Mouse (Mus musculus): Measurements from ENCODE around the gene Il10rb. TPM values are rescaled to one million over a fixed set of nuclear protein-coding genes. Genes with fewer than 3 reads are reported as not detected.
"Not testable (repeated sequence)": the region's sequence is repeated elsewhere in the genome, so short reads cannot be mapped to it uniquely, and the experiment has no call there.

Gene Il10rb
- polyA plus RNA-seq, 1 experiment = 24.1 TPM

DNA sequence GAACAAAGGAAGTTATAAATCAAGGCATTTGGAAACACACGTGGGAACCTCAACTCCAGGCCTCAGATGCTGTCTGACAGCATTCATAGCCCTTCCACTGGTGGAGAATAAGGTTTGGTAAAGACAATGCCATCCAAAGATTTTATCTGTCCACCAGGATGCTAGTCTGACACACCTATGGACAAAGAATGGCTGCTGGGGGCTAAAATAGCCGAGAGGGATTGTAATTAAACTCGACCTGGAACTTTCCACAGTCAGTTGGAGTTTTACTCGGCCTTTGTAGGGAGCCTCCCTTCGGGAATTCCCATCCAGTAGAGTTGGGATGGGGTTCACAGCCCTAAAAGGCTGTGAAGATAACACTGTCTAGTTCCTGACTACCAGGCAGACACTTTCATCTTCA, 21.5 kb downstream of the Il10rb start:
- WGBS = 75% methylated on average over 5 of the region's 5 CpGs

GRCm38 (mm10) chr16:91428259-91428865, 22.4 kb downstream of the Il10rb start:
- peaks cover under 1% of the 10 kb centered on the region for H3K4me1 ChIP-seq (ENCODE audit: control insufficient read depth, insufficient read depth, low read length)
- no peak overlapping the region for H3K4me3 ChIP-seq (replicated peaks; ENCODE audit: control insufficient read depth, low read depth, low read length)
- 83% methylated on average over 8 of the region's 8 CpGs for WGBS
- H3K27ac ChIP-seq (ENCODE audit: control insufficient read depth, insufficient read depth, low read depth, low read length, poor library complexity) = no peak overlapping the region
- TF ChIP-seq POLR2A (IDR thresholded peaks at IDR 0.05; ENCODE audit: borderline replicate concordance, control insufficient read depth, low read depth, low read length) (no peak), CTCF (IDR thresholded peaks at IDR 0.05; ENCODE audit: control insufficient read depth, insufficient read depth, low read length) (no peak)

More for the DNA sequence above, 21.5 kb downstream of the Il10rb start:
- Histone ChIP-seq H3K27ac (ENCODE audit: control insufficient read depth, insufficient read depth, low read depth, low read length, poor library complexity) (no peak overlapping the region), H3K4me1 (ENCODE audit: control insufficient read depth, insufficient read depth, low read length) (no peaks in the 10 kb centered on the region), H3K4me3 (replicated peaks; ENCODE audit: control insufficient read depth, low read depth, low read length) (no peak overlapping the region)
- TF ChIP-seq POLR2A (IDR thresholded peaks at IDR 0.05; ENCODE audit: borderline replicate concordance, control insufficient read depth, low read depth, low read length) = no peak
- TF ChIP-seq CTCF (IDR thresholded peaks at IDR 0.05; ENCODE audit: control insufficient read depth, insufficient read depth, low read length) = no peak

GRCm38 (mm10) chr16:91432720-91433328, 26.9 kb downstream of the Il10rb start:
- TF ChIP-seq POLR2A (IDR thresholded peaks at IDR 0.05; ENCODE audit: borderline replicate concordance, control insufficient read depth, low read depth, low read length) (no peak), CTCF (IDR thresholded peaks at IDR 0.05; ENCODE audit: control insufficient read depth, insufficient read depth, low read length) (no peak)
- H3K4me3 ChIP-seq (replicated peaks; ENCODE audit: control insufficient read depth, low read depth, low read length) = no peak overlapping the region
- WGBS = 65% methylated on average over 5 of the region's 5 CpGs
- H3K27ac ChIP-seq (ENCODE audit: control insufficient read depth, insufficient read depth, low read depth, low read length, poor library complexity) = no peak overlapping the region
- H3K4me1 ChIP-seq (ENCODE audit: control insufficient read depth, insufficient read depth, low read length) = peaks cover 5% of the 10 kb centered on the region

GRCm38 (mm10) chr16:91433329-91433933, 27.5 kb downstream of the Il10rb start:
- 24% methylated on average over 8 of the region's 8 CpGs for WGBS
- TF ChIP-seq POLR2A (IDR thresholded peaks at IDR 0.05; ENCODE audit: borderline replicate concordance, control insufficient read depth, low read depth, low read length) (no peak), CTCF (IDR thresholded peaks at IDR 0.05; ENCODE audit: control insufficient read depth, insufficient read depth, low read length) (no peak)
- Histone ChIP-seq H3K27ac (ENCODE audit: control insufficient read depth, insufficient read depth, low read depth, low read length, poor library complexity) (no peak overlapping the region; the same call in 1 of the 2 replicates), H3K4me3 (replicated peaks; ENCODE audit: control insufficient read depth, low read depth, low read length) (no peak overlapping the region), H3K4me1 (ENCODE audit: control insufficient read depth, insufficient read depth, low read length) (peaks cover 5% of the 10 kb centered on the region)

GRCm38 (mm10) chr16:91434119-91434518, 28.2 kb downstream of the Il10rb start:
- H3K27ac ChIP-seq (ENCODE audit: control insufficient read depth, insufficient read depth, low read depth, low read length, poor library complexity) = no peak overlapping the region
- H3K4me1 ChIP-seq (ENCODE audit: control insufficient read depth, insufficient read depth, low read length) = peaks cover 5% of the 10 kb centered on the region
- H3K4me3 ChIP-seq (replicated peaks; ENCODE audit: control insufficient read depth, low read depth, low read length) = no peak overlapping the region
- 66% methylated on average over 3 of the region's 3 CpGs for WGBS
- TF ChIP-seq CTCF (IDR thresholded peaks at IDR 0.05; ENCODE audit: control insufficient read depth, insufficient read depth, low read length) = no peak
- no peak for TF ChIP-seq POLR2A (IDR thresholded peaks at IDR 0.05; ENCODE audit: borderline replicate concordance, control insufficient read depth, low read depth, low read length)

- Histone ChIP-seq H3K4me1 (ENCODE audit: control insufficient read depth, insufficient read depth, low read length) (peaks cover 7% of the 10 kb centered on the region), H3K4me3 (replicated peaks; ENCODE audit: control insufficient read depth, low read depth, low read length) (no peak overlapping the region), H3K27ac (ENCODE audit: control insufficient read depth, insufficient read depth, low read depth, low read length, poor library complexity) (no peak overlapping the region)
- TF ChIP-seq POLR2A (IDR thresholded peaks at IDR 0.05; ENCODE audit: borderline replicate concordance, control insufficient read depth, low read depth, low read length) = no peak
- TF ChIP-seq CTCF (IDR thresholded peaks at IDR 0.05; ENCODE audit: control insufficient read depth, insufficient read depth, low read length) = no peak
- 23% methylated on average over 3 of the region's 3 CpGs for WGBS
Observed at GRCm38 (mm10) chr16:91438081-91438480, 32.1 kb downstream of the Il10rb start.

GRCm38 (mm10) chr16:91438599-91438998, 32.6 kb downstream of the Il10rb start:
- H3K4me3 ChIP-seq (replicated peaks; ENCODE audit: control insufficient read depth, low read depth, low read length); H3K27ac ChIP-seq (ENCODE audit: control insufficient read depth, insufficient read depth, low read depth, low read length, poor library complexity); H3K4me1 ChIP-seq (ENCODE audit: control insufficient read depth, insufficient read depth, low read length): not testable (repeated sequence)
- 87% methylated on average over 1 of the region's 1 CpGs for WGBS

DNA sequence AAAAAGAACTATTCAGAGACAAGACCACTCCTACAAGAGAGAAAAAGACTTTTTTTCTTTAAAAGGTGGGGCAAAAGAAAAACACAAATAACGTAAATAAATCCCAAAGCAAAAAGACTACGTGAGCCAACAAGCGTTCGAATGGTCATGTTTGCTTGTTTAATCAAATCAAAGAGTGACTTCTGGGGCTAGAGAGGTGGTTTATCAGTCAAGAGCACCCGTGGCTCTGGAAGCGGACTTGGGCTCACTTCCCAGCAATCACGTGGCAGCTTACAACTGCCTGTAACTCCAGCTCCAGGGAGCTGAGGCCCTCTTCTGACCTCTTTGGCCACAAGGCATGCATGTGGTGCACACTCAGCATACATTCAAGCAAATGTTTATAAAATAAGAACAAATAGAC, 35.4 kb downstream of the Il10rb start:
- TF ChIP-seq CTCF (IDR thresholded peaks at IDR 0.05; ENCODE audit: control insufficient read depth, insufficient read depth, low read length) (no peak), POLR2A (IDR thresholded peaks at IDR 0.05; ENCODE audit: borderline replicate concordance, control insufficient read depth, low read depth, low read length) (no peak)
- Histone ChIP-seq H3K4me3 (replicated peaks; ENCODE audit: control insufficient read depth, low read depth, low read length) (no peak overlapping the region), H3K4me1 (ENCODE audit: control insufficient read depth, insufficient read depth, low read length) (peaks cover 3% of the 10 kb centered on the region), H3K27ac (ENCODE audit: control insufficient read depth, insufficient read depth, low read depth, low read length, poor library complexity) (peak overlapping the region; percentile 95; the same call in 1 of the 2 replicates)
- 15% methylated on average over 7 of the region's 7 CpGs for WGBS
